9 mouse cellular contexts compared by ENCODE assay signal in genomic region chr2:26296606-26297195, GRCm38 (mm10). TPM values are rescaled to one million over a fixed set of nuclear protein-coding genes. Genes with fewer than 3 reads are reported as not detected.
DNase-seq lines count a peak whose midpoint lies in the region; ATAC-seq and TF ChIP-seq lines count a peak whose summit lies in the region.
"Had no signal": no experiment of that assay in that cellular context is flagged by ENCODE, and none has a peak within 500 bp of the region (broad histone marks: within the 10 kb centered on the region; RNA-seq: fewer than 3 reads in every experiment).

No protein-coding gene starts in this region.

- no peak overlapping the region for H3K4me3 ChIP-seq in lung, postnatal 0 days (ENCODE audit: low read depth, low read length)
- no peak overlapping the region for H3K4me3 ChIP-seq in forebrain, embryonic 12.5 days (replicated peaks)
- H3K4me3 ChIP-seq: heart, embryonic 13.5 days had no signal

- H3K36me3 ChIP-seq in lung, postnatal 0 days (ENCODE audit: insufficient read depth, low read length) = no peaks in the 10 kb centered on the region
- no peaks in the 10 kb centered on the region for H3K36me3 ChIP-seq in forebrain, embryonic 12.5 days (replicated peaks)
- H3K36me3 ChIP-seq: heart, embryonic 13.5 days had no signal

- no peak for TF ChIP-seq EP300 in lung, postnatal 0 days (IDR thresholded peaks at IDR 0.05)

- no peaks in the 10 kb centered on the region for H3K9me3 ChIP-seq in lung, postnatal 0 days (ENCODE audit: low read length)
- no peaks in the 10 kb centered on the region for H3K9me3 ChIP-seq in forebrain, embryonic 12.5 days
- H3K9me3 ChIP-seq: heart, embryonic 13.5 days had no signal

- ATAC-seq in lung, postnatal 0 days = peak; percentile 1; the same call in 1 of the 2 replicates
- ATAC-seq in forebrain, embryonic 12.5 days (ENCODE audit: low FRiP score) = no peak
- ATAC-seq in granulocyte monocyte progenitor cell, adult 5-6 weeks (replicated peaks; ENCODE audit: poor library complexity, severe bottlenecking) = no peak

- peak; percentile 52 for DNase-seq in lung, postnatal 0 days (ENCODE audit: low spot score)
- no peak for DNase-seq in lung, postnatal 14 days
- DNase-seq in left cerebral cortex, adult 8-10 months (ENCODE audit: low spot score in 2 of 2) = peak; percentile 42 to 84
- peak; percentile 72 for DNase-seq in right cerebral cortex, postnatal 25 days
- DNase-seq in adrenal gland, postnatal 36 days = no peak
- DNase-seq in thymus, postnatal 4 days = no peak

- no peaks in the 10 kb centered on the region for H3K27me3 ChIP-seq in lung, postnatal 0 days (replicated peaks; ENCODE audit: insufficient read depth, low read length)
- peaks cover 7% of the 10 kb centered on the region; the same call in 1 of the 2 replicates for H3K27me3 ChIP-seq in forebrain, embryonic 12.5 days

- no peak overlapping the region for H3K9ac ChIP-seq in lung, postnatal 0 days (replicated peaks; ENCODE audit: low read depth)
- H3K9ac ChIP-seq in forebrain, embryonic 12.5 days = no peak overlapping the region

- no peak overlapping the region for H3K27ac ChIP-seq in lung, postnatal 0 days (ENCODE audit: low read length)
- H3K27ac ChIP-seq in forebrain, embryonic 12.5 days = peak overlapping the region; percentile 89
- H3K27ac ChIP-seq: heart, embryonic 13.5 days had no signal

- TF ChIP-seq CTCF in lung, postnatal 0 days (IDR thresholded peaks at IDR 0.05) = no peak

- H3K4me1 ChIP-seq in lung, postnatal 0 days (ENCODE audit: insufficient read depth, low read depth, low read length) = peaks cover 7% of the 10 kb centered on the region; the same call in 1 of the 2 replicates
- H3K4me1 ChIP-seq in forebrain, embryonic 12.5 days = peaks cover 45% of the 10 kb centered on the region

- no peak overlapping the region for H3K4me2 ChIP-seq in lung, postnatal 0 days (replicated peaks; ENCODE audit: low read depth, low read length)
- no peak overlapping the region for H3K4me2 ChIP-seq in forebrain, embryonic 12.5 days
- H3K4me2 ChIP-seq: heart, embryonic 13.5 days had no signal

- WGBS in lung, postnatal 0 days = 25% methylated on average over 6 of the region's 6 CpGs
- 47% methylated on average over 6 of the region's 6 CpGs for WGBS in forebrain, embryonic 12.5 days

RNA-seq across cellular contexts. Expression of gene Ccdc187, which starts 2.3 kb away (rescaled TPM):
- polyA plus RNA-seq in lung, postnatal 0 days (2015; fragmentation: Nextera tagmentation; extraction: Ambion mirVana) = 0.61 and 0.77 TPM in 2 replicates
- polyA plus RNA-seq in forebrain, embryonic 12.5 days (2016; fragmentation: Nextera tagmentation; extraction: Ambion mirVana) = 0.34 and 0.45 TPM in 2 replicates
- total RNA-seq in left cerebral cortex, adult 8-10 months (2022) = 1 to 10 TPM; 6.0 to 6.7 (median 6.4) TPM
- not detected in 2 replicates for total RNA-seq in granulocyte monocyte progenitor cell, adult 5-6 weeks (2014; fragmentation: Nextera tagmentation)
- not detected in 2 replicates for total RNA-seq in granulocyte monocyte progenitor cell, adult 5-6 weeks (2017)
- total RNA-seq in adrenal gland, postnatal 36 days (2021) = under 1 TPM; 0.36 to 0.46 TPM

RNA-seq across cellular contexts. Expression of gene Gpsm1, which starts 18.6 kb away (rescaled TPM):
- polyA plus RNA-seq in lung, postnatal 0 days (2015; fragmentation: Nextera tagmentation; extraction: Ambion mirVana) = 29.0 and 33.0 TPM in 2 replicates
- 102 and 108 TPM in 2 replicates for polyA plus RNA-seq in forebrain, embryonic 12.5 days (2016; fragmentation: Nextera tagmentation; extraction: Ambion mirVana)
- total RNA-seq in left cerebral cortex, adult 8-10 months (2022) = 10 to 100 TPM; 58.9 to 66.8 (median 60.5) TPM
- 7.0 and 16.3 TPM in 2 replicates for total RNA-seq in granulocyte monocyte progenitor cell, adult 5-6 weeks (2014; fragmentation: Nextera tagmentation)
- total RNA-seq in granulocyte monocyte progenitor cell, adult 5-6 weeks (2017) = 10.6 and 13.8 TPM in 2 replicates
- 10 to 100 TPM; 14.5 to 14.7 TPM for total RNA-seq in adrenal gland, postnatal 36 days (2021)

RNA-seq across cellular contexts. Expression of gene Dnlz, which starts 55.2 kb away (rescaled TPM):
- polyA plus RNA-seq in lung, postnatal 0 days (2015; fragmentation: Nextera tagmentation; extraction: Ambion mirVana) = 14.2 and 15.5 TPM in 2 replicates
- polyA plus RNA-seq in forebrain, embryonic 12.5 days (2016; fragmentation: Nextera tagmentation; extraction: Ambion mirVana) = 34.5 and 36.3 TPM in 2 replicates
- total RNA-seq in left cerebral cortex, adult 8-10 months (2022) = 10 to 100 TPM; 24.5 to 27.8 (median 26.1) TPM
- 9.5 and 10.4 TPM in 2 replicates for total RNA-seq in granulocyte monocyte progenitor cell, adult 5-6 weeks (2014; fragmentation: Nextera tagmentation)
- 5.9 and 7.6 TPM in 2 replicates for total RNA-seq in granulocyte monocyte progenitor cell, adult 5-6 weeks (2017)
- total RNA-seq in adrenal gland, postnatal 36 days (2021) = 10 to 100 TPM; 22.2 to 22.9 TPM

RNA-seq across cellular contexts. Expression of gene Qsox2, which starts 59.4 kb away (rescaled TPM):
- polyA plus RNA-seq in lung, postnatal 0 days (2015; fragmentation: Nextera tagmentation; extraction: Ambion mirVana) = 11.3 and 12.9 TPM in 2 replicates
- polyA plus RNA-seq in forebrain, embryonic 12.5 days (2016; fragmentation: Nextera tagmentation; extraction: Ambion mirVana) = 20.0 and 21.4 TPM in 2 replicates
- total RNA-seq in left cerebral cortex, adult 8-10 months (2022) = 10 to 100 TPM; 23.1 to 26.6 (median 25.7) TPM
- total RNA-seq in granulocyte monocyte progenitor cell, adult 5-6 weeks (2014; fragmentation: Nextera tagmentation) = 10.9 and 11.5 TPM in 2 replicates
- total RNA-seq in granulocyte monocyte progenitor cell, adult 5-6 weeks (2017) = 4.8 and 7.1 TPM in 2 replicates
- total RNA-seq in adrenal gland, postnatal 36 days (2021) = 10 to 100 TPM; 20.5 to 21.0 TPM

Comparison
In these comparisons a context has a peak if more than half of its experiments do, and no peak if none do; other contexts are left out.
1. DNase-seq: peak in lung, postnatal 0 days (single experiment), left cerebral cortex, adult 8-10 months (2 of 2) and right cerebral cortex, postnatal 25 days (single experiment); none in lung, postnatal 14 days (single experiment), adrenal gland, postnatal 36 days (0 of 2) and thymus, postnatal 4 days (single experiment).
2. RNA of gene Ccdc187, which starts 2.3 kb away (total RNA-seq): 6.0 to 6.7 TPM in left cerebral cortex, adult 8-10 months; 0.36 to 0.46 TPM in adrenal gland, postnatal 36 days and not detected in granulocyte monocyte progenitor cell, adult 5-6 weeks; every median in the first group is over 4 times any median in the second.